Mouse (Mus musculus): ENCODE results near the gene Dph2.

DNA sequence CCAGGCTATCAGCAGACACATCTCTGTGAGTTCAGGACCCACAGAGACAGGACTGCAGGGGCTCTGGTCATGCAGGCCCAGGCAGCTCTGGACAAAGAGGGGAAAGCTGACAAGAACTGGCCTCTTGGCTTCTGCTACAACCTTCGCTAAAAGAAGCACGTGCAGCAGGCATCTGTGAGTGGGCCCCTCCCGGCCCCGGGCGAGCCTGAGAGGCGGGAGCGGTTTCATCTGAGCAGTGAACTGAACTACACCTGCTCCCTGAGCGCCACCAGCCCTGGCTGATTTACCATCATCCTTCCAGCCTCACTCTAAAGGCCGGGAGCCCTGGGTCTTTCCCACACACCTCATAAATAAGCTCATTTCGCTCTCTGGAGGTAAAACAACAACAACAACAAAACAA is 13.5 kb downstream of the Dph2 start:
- TF ChIP-seq POLR2A (IDR thresholded peaks at IDR 0.05; ENCODE audit: low read depth, low read length) (no peak), CTCF (IDR thresholded peaks at IDR 0.05; ENCODE audit: borderline replicate concordance, insufficient read depth, low read length) (no peak)
